Mouse (Mus musculus): Measurements from ENCODE around the gene Ifnlr1.

Gene Ifnlr1

DNA sequence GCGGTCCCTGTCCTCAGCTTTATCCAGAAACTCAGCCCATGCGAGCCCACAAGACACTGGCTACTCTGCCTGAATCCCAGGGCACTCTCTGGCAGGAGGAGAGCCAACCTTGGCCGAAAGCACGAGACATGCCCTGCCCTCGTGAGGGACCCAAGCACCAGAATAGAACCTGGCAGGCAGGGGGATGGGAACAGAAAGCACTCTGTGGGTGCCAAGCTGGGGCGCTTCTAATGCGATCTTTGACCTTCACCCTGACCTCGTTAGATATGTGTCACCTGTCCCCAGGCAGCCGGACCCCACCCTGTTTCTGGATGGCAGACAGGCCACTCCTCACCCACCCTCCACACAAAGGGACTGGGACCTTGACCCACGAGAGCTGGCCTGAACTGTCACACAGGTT is 59.5 kb downstream of the Ifnlr1 start:
- DNase-seq: no peak

DNA sequence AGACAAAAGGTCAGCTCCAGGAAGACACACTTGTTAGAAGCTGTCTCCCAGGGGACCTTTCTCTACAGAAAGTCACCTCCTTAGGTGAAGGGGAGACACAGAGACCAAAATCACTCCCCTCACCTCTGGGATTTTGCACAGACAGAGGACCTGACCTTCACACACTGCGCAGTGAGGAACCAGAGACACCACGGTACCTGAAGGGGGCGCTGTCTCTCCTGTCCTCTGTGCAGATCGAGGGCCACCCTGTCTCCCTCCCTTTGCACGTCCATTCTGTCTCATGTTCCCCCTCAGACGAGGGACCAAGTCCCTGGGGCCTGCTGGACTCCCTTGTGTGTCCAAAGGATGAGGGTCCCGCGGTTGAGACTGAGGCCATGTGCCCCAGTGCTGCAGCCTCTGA is 64.8 kb downstream of the Ifnlr1 start:
- DNase-seq: no peak

DNA sequence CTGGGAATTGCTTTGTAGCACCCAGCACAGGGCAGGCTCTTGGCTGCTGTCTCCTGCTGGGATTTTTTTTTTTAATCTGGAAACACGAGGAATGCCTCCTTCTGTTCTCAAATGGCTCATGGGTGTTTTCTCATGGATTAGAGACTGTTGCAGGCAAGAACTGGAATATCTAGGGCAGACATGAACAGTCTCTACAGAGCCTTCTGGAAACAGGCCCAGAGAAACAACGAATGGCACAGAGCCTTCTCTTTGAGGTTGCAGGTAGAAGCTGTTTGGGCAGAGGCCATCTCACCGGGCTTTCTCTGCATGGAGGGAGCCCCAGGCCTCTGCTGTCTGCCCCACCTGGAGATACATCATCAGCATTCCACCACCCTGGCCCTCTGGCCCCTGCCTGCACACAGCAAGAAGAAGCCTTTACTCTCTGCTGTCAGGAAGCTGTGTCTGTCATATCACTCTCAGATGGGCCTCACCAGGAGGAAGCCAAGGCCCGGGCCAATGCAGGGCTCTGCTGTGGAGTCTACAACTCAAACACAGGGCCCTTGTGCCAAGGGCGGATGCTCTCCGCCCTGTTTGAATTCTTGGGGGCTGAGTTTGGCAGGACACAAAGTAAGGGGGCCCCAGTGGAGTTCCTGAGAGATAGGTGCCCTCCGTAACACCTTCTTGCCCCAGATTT is 66.2 kb downstream of the Ifnlr1 start:
- DNase-seq: no peak

DNA sequence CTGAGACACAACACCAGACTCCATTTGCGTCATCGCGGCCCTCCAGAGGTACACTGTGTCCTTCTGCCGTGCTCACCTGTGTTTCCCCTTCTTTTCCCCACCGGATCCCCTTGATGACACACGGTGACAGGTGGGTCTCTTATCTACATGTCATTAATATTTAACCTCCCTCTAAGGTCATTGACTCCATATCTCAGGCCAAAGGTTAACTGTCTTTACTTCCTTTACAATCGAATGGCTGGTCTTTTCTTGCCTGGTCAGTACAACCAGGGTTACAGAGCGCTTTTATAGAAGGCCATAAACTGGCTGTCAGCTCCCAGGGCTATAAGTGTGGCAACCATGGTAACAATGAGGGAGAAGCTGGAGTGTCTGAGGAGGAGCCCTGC is 66.7 kb downstream of the Ifnlr1 start:
- DNase-seq: no peak
